Mouse (Mus musculus) kidney, embryonic 15.5 days (tissue): ENCODE results near the gene Ell. TPM values are rescaled to one million over a fixed set of nuclear protein-coding genes. Genes with fewer than 3 reads are reported as not detected.
A peak's percentile ranks its signal among the peaks of the same experiment; 100 is the strongest.

Experiments
- ATAC-seq: fragments of 200-750 bp; cut with Nextera tagmentation; replicated peaks from 2 replicates; pipeline ENCODE4 v1.8.0; 2017; ENCODE audit warnings: moderate TSS enrichment; ENCODE audit not compliant: low FRiP score
- H3K27ac ChIP-seq: fragments of 300-500 bp; sonication (generic); 2 replicates; pipeline ENCODE4 v1.5.1; 2015; ENCODE audit warnings: mild to moderate bottlenecking, inconsistent platforms
- H3K27me3 ChIP-seq: fragments of 300-500 bp; sonication (generic); 2 replicates; pipeline ENCODE4 v1.6.1; 2015; ENCODE audit warnings: inconsistent platforms
- H3K36me3 ChIP-seq: fragments of 300-500 bp; sonication (generic); 2 replicates; pipeline ENCODE4 v1.6.1; 2015; ENCODE audit warnings: inconsistent platforms
- H3K4me1 ChIP-seq: fragments of 300-500 bp; sonication (generic); 2 replicates; pipeline ENCODE4 v1.6.1; 2015; ENCODE audit warnings: inconsistent platforms
- H3K4me2 ChIP-seq: fragments of 300-500 bp; sonication (generic); 2 replicates; pipeline ENCODE4 v1.6.1; 2015; ENCODE audit warnings: moderate library complexity, mild to moderate bottlenecking, inconsistent platforms
- H3K4me3 ChIP-seq: fragments of 300-500 bp; sonication (generic); replicated peaks from 2 replicates; pipeline ENCODE4 v1.5.1; 2015; ENCODE audit warnings: mild to moderate bottlenecking, inconsistent platforms
- H3K9ac ChIP-seq: fragments of 300-500 bp; sonication (generic); 2 replicates; pipeline ENCODE4 v1.6.1; 2015; ENCODE audit warnings: mild to moderate bottlenecking, inconsistent platforms
- H3K9me3 ChIP-seq: fragments of 300-500 bp; sonication (generic); replicated peaks from 2 replicates; pipeline ENCODE4 v1.6.1; 2016; ENCODE audit warnings: inconsistent platforms
- WGBS: fragments of 180-500 bp; shearing (Covaris S2); methylation state at CpG from one replicate; pipeline ENCODE4 v1.1.7; 2015; ENCODE audit warnings: mixed read lengths; 5-methylcytosine and 5-hydroxymethylcytosine counted together
- polyA plus RNA-seq: library from polyadenylated mRNA; unstranded; fragments of >200 nt; fragmentation: Nextera tagmentation; extraction: Ambion mirVana; gene quantifications from 2 replicates; pipeline ENCODE4 v1.2.1, GENCODE M21; 2015

The Ell gene
- polyA plus RNA-seq, 1 experiment from 2014 or later = 23.8 TPM

DNA sequence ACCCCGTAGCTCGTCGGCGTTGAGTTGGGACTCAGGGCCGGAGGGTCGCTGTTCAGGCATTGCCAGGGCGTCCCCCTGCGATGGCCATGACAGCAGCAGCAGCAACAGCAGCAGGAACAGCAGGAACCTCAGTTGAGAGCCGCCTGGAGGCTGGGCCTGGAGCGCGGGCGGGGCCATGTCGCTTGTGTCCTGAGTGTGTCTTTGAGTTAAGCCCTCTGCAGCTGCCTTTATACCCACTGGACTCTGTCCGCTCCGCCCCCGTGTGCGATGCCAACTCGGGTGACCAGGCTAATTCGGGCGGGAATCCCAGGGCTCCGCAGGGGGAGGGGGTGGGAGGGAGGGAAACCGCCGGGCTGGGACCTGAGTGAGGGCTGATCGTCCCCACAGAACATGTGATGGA, 92.2 kb downstream of the Ell start:
- 24% methylated on average over 24 of the region's 24 CpGs for WGBS
- no peak overlapping the region for H3K9ac ChIP-seq
- no peaks in the 10 kb centered on the region for H3K36me3 ChIP-seq
- H3K4me2 ChIP-seq = peak overlapping the region; percentile 81
- no peak for ATAC-seq
- H3K27me3 ChIP-seq = no peaks in the 10 kb centered on the region
- no peak overlapping the region; the same call in 1 of the 2 replicates for H3K27ac ChIP-seq
- H3K4me3 ChIP-seq = peak overlapping the region; percentile 58; the same call in 1 of the 2 replicates
- no peaks in the 10 kb centered on the region for H3K9me3 ChIP-seq
- peaks cover 69% of the 10 kb centered on the region for H3K4me1 ChIP-seq

DNA sequence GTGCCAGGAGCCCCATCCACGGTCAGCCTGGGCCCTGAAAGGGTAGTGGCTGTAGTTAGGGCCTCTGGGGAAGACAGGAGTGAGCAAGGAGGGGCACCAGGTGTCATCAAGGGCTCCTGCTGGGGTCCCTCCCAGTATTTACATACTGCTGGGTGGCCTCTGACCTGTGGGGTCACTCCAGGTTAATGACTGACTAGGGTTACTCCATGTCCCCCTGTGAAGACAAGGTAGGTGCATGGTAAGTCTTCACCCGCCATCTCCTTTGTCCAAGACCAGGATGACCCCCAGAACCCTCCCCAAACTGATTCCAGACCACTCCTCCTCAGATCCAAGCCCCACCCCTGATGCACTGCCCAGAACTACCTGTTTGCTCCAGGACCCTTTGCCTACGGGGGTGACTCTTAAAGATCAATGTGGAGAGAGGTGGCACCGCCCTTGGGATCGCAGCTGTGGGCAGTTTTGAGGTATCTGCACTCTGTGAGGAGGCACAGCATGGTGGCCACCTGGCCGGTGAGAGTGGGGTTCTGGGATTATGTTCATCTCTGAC, 93.2 kb downstream of the Ell start, which contains the start of gene Gdf15:
TSS of gene Gdf15 (minus strand) at position 111 of the 547 bp plus-strand sequence.
- Histone ChIP-seq H3K4me3 (peak within 1 kb of the TSS; percentile 58; the same call in 1 of the 2 replicates), H3K9ac (0 out of 2 replicates have a peak within 1 kb of the TSS, but pooled peaks have one; percentile 2)
- WGBS = 82% methylated on average over 6 of the region's 6 CpGs

DNA sequence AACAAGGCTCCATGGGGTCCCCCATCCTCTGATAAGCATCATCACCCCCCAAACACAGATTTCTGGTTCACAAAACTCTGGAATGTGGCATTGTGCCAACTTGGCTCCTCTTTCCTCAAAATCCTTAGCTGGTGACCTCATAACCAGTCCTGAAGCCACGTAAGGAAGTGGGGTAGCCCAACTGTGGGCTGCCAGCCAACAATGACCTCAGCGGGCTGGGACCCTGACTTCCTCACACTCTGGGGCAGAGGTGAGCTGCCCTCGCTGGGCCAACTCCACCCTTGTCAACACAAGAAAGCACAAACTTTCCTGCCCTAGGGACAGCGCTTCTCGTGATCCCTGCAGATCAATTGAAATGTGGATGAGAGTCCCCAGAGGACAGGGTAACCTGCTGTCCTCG, 94.8 kb downstream of the Ell start:
- 49% methylated on average over 6 of the region's 6 CpGs for WGBS
- H3K9ac ChIP-seq = no peak overlapping the region
- ATAC-seq = no peak
- no peaks in the 10 kb centered on the region for H3K9me3 ChIP-seq
- H3K27me3 ChIP-seq = no peaks in the 10 kb centered on the region
- H3K4me2 ChIP-seq = no peak overlapping the region
- H3K4me3 ChIP-seq = no peak overlapping the region
- no peaks in the 10 kb centered on the region for H3K36me3 ChIP-seq
- peak overlapping the region; percentile 82 for H3K27ac ChIP-seq
- H3K4me1 ChIP-seq = peaks cover 90% of the 10 kb centered on the region

More for the DNA sequence above, 93.2 kb downstream of the Ell start, which contains the start of gene Gdf15:
- Histone ChIP-seq H3K36me3 (no peaks in the 10 kb centered on the region), H3K4me1 (peaks cover 79% of the 10 kb centered on the region), H3K27me3 (no peaks in the 10 kb centered on the region), H3K27ac (no peak within 1 kb of the TSS; the same call in 1 of the 2 replicates), H3K4me2 (peak within 1 kb of the TSS; percentile 81), H3K9me3 (no peaks in the 10 kb centered on the region)
- no peak for ATAC-seq

DNA sequence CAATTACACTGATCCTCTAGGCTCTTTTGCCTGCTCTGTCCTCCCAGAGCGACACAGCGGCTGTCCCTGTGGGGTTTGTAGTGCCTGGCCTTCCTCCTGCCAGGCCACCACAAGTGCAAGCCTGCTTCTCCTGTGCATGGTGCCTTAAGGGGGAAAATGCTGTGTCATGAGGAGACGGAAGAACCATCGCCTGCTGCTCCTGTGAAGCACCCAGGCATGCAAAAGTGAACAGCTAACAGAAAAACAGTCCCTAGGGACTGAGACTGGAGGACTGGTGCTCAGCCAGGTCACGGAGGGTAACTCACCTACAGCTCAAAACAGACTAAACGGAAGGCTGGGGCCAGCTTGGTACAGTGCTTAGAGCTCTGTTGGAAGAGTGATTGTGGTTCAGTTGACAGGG, 96.3 kb downstream of the Ell start:
- H3K9ac ChIP-seq = no peak overlapping the region
- H3K36me3 ChIP-seq = no peaks in the 10 kb centered on the region
- H3K4me1 ChIP-seq = peaks cover 77% of the 10 kb centered on the region
- H3K27me3 ChIP-seq = no peaks in the 10 kb centered on the region
- 61% methylated on average over 6 of the region's 6 CpGs for WGBS
- peak overlapping the region; percentile 82 for H3K27ac ChIP-seq
- ATAC-seq = no peak
- no peak overlapping the region for H3K4me3 ChIP-seq
- no peak overlapping the region for H3K4me2 ChIP-seq
- H3K9me3 ChIP-seq = no peaks in the 10 kb centered on the region

DNA sequence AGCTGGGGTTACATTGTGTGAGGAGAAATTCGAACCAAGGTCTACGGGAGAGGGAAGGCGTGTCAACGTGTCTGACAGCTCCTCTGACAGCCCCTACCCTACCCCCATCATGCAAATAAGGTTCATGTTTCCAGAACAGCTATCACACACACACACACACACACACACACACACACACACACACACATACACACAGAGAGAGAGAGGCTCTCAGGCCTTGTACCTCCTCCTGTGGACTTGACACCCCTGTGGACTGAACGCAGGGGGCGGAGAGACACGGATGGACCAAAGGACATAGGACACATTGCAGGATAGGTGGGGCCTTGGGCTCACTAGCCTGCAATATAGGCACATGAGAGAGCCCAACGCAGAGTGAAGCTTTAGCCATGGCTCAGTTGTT, 97.6 kb downstream of the Ell start:
- H3K4me3 ChIP-seq = no peak overlapping the region
- peak overlapping the region; percentile 41; the same call in 1 of the 2 replicates for H3K27ac ChIP-seq
- no peaks in the 10 kb centered on the region for H3K9me3 ChIP-seq
- H3K4me2 ChIP-seq = no peak overlapping the region
- ATAC-seq = no peak
- WGBS = 42% methylated on average over 8 of the region's 8 CpGs
- peaks cover 64% of the 10 kb centered on the region for H3K4me1 ChIP-seq
- H3K36me3 ChIP-seq = no peaks in the 10 kb centered on the region
- no peak overlapping the region for H3K9ac ChIP-seq
- no peaks in the 10 kb centered on the region for H3K27me3 ChIP-seq

DNA sequence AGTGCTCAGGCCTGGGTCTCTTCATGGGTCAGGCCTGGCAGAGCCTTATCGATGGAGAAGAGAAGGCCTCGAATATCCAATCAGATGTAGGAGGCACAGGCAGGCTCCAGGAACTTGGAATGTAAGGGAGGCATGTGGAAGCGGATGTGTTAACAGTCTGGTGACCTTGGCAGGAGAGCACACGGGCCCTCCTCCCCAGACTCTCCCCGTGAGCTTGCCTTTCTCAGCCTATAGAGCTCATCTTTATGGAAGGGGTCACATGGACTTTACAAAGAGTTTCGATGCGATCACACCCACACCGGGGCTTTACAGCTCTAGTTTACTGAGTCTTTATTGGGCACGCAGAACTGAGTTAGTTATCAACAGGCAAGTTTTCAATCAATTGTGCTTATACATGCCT, 99.5 kb downstream of the Ell start:
- H3K4me1 ChIP-seq = peaks cover 47% of the 10 kb centered on the region
- no peaks in the 10 kb centered on the region for H3K27me3 ChIP-seq
- H3K4me3 ChIP-seq = no peak overlapping the region
- H3K36me3 ChIP-seq = no peaks in the 10 kb centered on the region
- H3K9me3 ChIP-seq = no peaks in the 10 kb centered on the region
- no peak for ATAC-seq
- H3K9ac ChIP-seq = no peak overlapping the region
- 68% methylated on average over 9 of the region's 9 CpGs for WGBS
- no peak overlapping the region for H3K4me2 ChIP-seq
- no peak overlapping the region for H3K27ac ChIP-seq

Other genes with a start within 250 kb of the Ell start
- 45.1 and 49.0 TPM in 2 replicates for gene Ddx49, start 237.0 kb upstream of the Ell start, polyA plus RNA-seq
- gene Cope, start 236.9 kb upstream of the Ell start, polyA plus RNA-seq = 320 and 327 TPM in 2 replicates
- gene Cers1, start 223.7 kb upstream of the Ell start, polyA plus RNA-seq = 2.6 and 4.0 TPM in 2 replicates
- 5.2 and 6.2 TPM in 2 replicates for gene Gdf1, start 209.6 kb upstream of the Ell start, polyA plus RNA-seq
- gene Upf1, start 186.2 kb upstream of the Ell start, polyA plus RNA-seq = 17.1 and 17.2 TPM in 2 replicates
- 0.40 and 1.5 TPM in 2 replicates for gene Comp, start 165.9 kb upstream of the Ell start, polyA plus RNA-seq
- gene Crtc1, start 99.9 kb upstream of the Ell start, polyA plus RNA-seq = 17.9 and 21.0 TPM in 2 replicates
- gene Klhl26, start 62.5 kb upstream of the Ell start, polyA plus RNA-seq = 20.0 and 23.5 TPM in 2 replicates
- gene Tmem59l, start 52.1 kb upstream of the Ell start, polyA plus RNA-seq = 5.9 and 6.0 TPM in 2 replicates
- 21.1 and 24.1 TPM in 2 replicates for gene Crlf1, start 46.3 kb upstream of the Ell start, polyA plus RNA-seq
- 128 and 133 TPM in 2 replicates for gene Rex1bd, start 32.7 kb upstream of the Ell start, polyA plus RNA-seq
- 954 and 1,022 TPM in 2 replicates for gene Uba52, start 28.7 kb upstream of the Ell start, polyA plus RNA-seq
- gene Fkbp8, start 11.7 kb upstream of the Ell start, polyA plus RNA-seq = 295 and 322 TPM in 2 replicates
- 58.5 and 64.5 TPM in 2 replicates for gene Kxd1, start 11.5 kb upstream of the Ell start, polyA plus RNA-seq
- gene Isyna1, start 54.9 kb downstream of the Ell start, polyA plus RNA-seq = 180 and 198 TPM in 2 replicates
- 135 and 145 TPM in 2 replicates for gene Ssbp4, start 69.4 kb downstream of the Ell start, polyA plus RNA-seq
- gene Lrrc25, start 76.7 kb downstream of the Ell start, polyA plus RNA-seq = 2.5 TPM in 2 replicates
- 0.46 and 0.77 TPM in 2 replicates for gene Gdf15, start 93.0 kb downstream of the Ell start, polyA plus RNA-seq
- 65.5 and 75.3 TPM in 2 replicates for gene Pgpep1, start 120.9 kb downstream of the Ell start, polyA plus RNA-seq
- 291 and 295 TPM in 2 replicates for gene Lsm4, start 133.8 kb downstream of the Ell start, polyA plus RNA-seq
- gene Jund, start 159.5 kb downstream of the Ell start, polyA plus RNA-seq = 59.9 and 68.1 TPM in 2 replicates
- gene Iqcn, start 164.0 kb downstream of the Ell start, polyA plus RNA-seq = 0.03 and 0.09 TPM in 2 replicates
- gene Gm3336, start 179.1 kb downstream of the Ell start, polyA plus RNA-seq = 0.55 and 0.83 TPM in 2 replicates
- 7.6 and 9.4 TPM in 2 replicates for gene Pde4c, start 184.3 kb downstream of the Ell start, polyA plus RNA-seq
- gene Rab3a, start 215.2 kb downstream of the Ell start, polyA plus RNA-seq = 15.5 and 18.6 TPM in 2 replicates
- 46.1 and 48.1 TPM in 2 replicates for gene Mpv17l2, start 221.5 kb downstream of the Ell start, polyA plus RNA-seq
- gene Pik3r2, start 237.3 kb downstream of the Ell start, polyA plus RNA-seq = 58.0 and 66.9 TPM in 2 replicates